Mouse (Mus musculus) ovary, adult 18-20 months (tissue): ENCODE results near the gene Pigp.

Experiments used
- DNase-seq: peaks from one replicate; pipeline ENCODE4 v3.0.0; 2022; ENCODE audit warnings: low spot score, mixed read lengths

The Pigp gene

DNA sequence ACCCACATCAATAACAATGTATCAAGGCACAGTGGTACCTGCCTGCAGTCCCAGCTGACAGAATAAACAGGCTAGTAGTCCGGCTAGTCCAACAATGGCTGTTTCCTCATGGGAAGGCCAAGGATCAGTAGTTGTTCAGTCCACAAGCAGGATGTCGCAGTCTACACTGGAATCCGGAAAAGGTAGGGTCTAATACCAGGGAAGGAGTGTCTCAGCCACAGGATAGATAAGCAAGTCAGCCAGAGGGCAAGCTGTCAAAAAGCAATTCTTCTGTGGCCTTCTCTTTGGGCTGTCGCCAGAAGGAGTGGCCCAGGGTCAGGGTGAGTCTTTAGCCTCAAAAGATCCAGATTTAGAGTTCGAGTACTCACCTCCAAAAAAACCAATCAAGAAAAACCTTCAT is 53.9 kb downstream of the Pigp start:
- no peak for DNase-seq

DNA sequence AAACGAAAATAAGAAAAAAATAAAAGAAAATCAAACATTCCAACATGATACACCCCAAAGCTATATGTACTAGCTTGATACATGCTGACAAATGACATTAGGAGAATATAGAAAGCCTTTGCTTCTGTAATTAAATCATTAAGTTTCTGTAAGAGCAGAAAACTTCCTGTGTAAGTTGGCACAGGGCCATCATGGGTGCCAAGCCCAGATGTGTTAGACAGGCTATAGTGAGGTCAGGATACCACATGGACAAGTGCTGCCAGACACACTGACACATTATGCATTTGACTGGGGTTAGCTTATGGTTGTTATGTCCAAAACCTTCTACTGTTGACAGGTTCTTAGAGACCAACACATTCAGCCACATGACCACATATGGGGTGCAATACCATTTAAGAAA is 56.4 kb downstream of the Pigp start:
- DNase-seq = no peak

DNA sequence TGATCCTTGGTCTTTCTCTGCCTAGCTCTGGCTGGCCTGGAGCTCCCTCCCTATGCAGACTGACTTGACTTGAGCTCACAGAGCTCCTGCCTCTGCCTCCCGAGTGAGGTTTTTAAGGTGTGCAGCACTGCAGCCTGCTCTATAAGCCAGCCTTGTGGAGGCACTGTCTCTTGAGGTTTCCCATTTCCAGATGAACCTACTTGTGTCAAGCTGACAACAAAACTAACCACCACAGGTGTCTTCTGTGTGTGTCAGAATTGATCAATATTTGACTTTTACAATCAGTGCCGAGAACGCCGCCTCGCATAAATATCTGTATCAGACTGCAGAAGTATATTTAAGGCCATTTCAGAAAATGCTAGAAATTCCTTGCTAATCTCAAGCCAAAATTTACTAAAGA is 57.0 kb downstream of the Pigp start:
- DNase-seq = no peak

DNA sequence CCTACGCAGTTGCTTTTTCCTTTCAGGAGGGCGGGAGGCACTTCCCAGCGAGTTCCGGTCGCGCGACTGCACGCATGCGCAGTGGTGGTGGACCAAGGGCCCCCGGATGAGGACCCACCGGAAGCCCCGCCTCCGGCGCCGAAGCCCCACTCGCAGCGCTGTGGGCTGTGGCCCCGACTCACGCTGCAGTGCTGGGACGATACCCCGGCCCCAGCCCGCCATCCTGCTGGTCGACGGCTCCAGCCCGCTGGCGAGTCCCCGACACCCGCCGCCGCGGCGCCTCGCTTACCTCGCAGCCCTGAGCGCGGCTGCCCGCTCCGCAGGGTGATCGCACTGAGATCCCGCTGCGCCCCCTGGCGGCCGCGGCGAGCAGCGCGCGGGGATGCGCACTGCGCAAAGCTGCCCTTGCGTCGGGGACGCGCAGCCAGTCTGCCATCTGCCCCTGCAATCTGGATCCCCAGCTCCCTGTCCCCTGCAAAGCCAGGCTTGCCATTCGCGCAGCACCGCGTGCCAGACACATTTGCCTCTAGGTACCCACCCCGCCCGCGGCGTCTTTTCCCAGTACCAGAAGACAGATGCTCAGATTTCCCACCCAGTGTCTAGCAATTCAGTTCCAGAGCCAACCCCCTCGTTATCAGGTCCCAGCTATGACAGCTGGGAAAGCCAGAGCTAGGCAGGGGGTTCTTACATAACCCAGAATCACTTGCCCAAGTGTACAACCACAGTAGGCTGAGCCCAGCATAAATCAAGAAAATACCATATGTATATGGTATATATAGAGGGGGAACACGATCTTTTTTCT is 58.2 kb downstream of the Pigp start, which contains the start of gene Hlcs:
TSS of gene Hlcs (minus strand) at position 343 of the 802 bp plus-strand sequence.
- DNase-seq = peak; percentile 95

DNA sequence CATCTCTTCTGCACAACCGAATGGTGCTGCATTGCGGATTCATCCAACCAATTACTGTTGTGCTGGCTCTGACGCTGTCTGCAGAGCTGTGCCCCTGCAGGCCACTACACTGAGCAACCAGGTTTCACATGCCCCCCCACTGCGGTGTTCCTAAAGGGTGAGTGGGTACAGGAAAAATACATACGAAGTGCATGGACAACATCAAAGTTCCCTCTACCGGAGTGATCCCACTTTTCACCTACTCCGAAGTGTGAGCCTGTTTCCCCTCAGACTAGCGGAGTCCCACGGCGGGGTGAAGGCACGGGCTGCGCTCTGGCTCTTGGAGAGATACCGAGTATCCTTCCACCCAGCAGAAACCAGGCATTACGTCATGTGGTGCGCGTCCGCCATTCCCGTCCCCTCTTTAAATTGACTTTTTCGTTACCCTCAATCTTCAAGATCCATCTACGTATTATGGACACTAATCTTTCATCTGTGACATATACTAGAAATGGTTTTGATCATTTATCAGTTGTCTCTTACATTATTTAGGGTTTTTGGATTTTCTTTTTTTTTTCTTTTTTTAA is 58.9 kb downstream of the Pigp start:
- DNase-seq = peak; percentile 77

DNA sequence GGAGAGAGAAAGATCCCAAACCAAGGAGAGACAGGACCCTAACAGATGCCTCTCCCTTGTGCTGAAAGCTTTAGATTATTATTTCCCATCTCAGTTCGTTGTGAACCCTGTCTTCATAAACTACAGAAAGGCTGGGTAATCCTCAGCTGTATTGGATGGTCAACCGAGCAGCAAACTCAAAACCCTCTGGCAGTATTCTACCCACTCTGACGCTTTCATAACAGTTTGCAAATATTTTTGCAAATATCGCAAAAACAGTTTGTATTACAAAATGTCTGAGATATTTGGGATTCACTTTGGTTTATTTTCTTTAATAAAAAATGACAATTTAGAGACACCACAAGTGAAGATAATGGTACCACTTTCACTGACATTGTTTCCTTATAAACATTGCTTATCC is 59.7 kb downstream of the Pigp start:
- DNase-seq = no peak

DNA sequence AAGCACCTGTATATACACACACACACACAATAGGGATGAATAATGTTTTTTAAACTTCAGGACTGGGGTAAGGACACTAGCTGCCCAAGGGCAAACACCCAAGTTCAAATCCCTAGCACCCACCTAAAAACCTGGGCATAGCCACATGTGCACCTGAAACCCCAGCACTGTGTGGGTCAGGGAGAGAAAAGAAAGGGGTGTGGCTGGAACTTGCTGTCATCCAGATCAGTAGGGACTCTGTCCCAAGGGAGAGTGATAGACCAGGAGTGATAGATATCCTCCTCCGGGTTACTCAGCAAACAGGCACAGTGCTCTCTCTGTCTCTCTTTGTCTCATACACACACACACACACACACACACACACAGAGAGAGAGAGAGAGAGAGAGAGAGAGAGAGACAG is 60.2 kb downstream of the Pigp start:
- DNase-seq = no peak

DNA sequence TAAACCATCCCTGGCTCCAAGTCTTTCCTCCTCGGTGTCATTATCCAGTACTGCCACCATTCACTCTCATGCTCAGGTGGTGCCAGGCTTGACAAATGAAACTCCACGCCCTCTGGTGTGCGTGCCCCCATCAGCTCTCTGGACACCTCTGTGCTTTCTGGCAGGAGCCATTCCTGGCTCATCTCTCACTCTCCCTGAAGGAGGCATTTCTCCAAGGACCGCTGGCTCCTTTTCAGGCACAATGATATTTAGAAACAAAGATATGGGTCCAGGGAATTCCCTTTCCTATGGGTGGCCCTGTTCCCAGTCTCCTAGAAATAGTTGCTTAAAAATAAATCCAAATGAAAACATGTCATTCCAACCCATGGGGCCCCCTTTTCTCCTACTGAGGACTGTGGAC is 62.6 kb downstream of the Pigp start:
- DNase-seq = no peak
